Mouse (Mus musculus) CD4-positive, CD25-positive, alpha-beta regulatory T cell, adult 4 months (primary cell): ENCODE results near the gene Glod4. TPM values are rescaled to one million over a fixed set of nuclear protein-coding genes. Genes with fewer than 3 reads are reported as not detected.

Experiments used
- ATAC-seq: one replicate; pipeline ENCODE4 v1.8.0; 2017
- polyA plus RNA-seq, 2 experiments: library from polyadenylated mRNA; unstranded; fragments of 100-300 nt; shearing (Covaris generic); gene quantifications; one replicate each; pipeline ENCODE4 v1.2.1; 2017

Gene Glod4
- polyA plus RNA-seq, 2 experiments from 2014 or later: 78.6 to 89.4 TPM

DNA sequence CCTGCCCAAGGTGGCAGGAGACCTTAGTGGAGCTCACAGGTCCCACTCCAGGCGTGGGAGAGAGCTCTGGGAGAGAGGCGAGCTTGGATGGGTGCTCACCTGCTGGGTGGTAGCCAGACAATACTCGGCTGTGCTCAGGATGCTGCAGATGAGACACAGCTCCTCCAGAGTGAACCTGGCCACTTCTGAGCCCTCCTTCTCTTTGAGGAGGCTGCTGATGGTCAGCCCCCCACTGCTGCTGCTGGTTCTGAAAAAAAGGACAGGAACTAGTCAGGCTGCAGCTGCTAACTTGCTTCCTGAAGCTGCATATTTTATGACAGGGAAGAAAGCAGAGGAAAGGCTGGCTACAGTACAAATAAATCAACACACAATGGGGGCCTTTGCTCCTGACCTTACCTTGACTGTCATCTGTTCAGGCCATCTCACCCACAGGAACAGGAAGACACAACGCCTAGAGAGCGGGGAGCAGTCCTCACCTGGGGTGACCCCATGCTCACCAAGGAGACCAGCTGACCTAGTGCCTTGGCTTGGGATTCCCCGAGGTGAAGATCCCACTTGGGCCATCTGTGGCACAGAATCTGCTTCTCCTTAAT is 162.4 kb downstream of the Glod4 start:
- ATAC-seq: no peak

- ATAC-seq: no peak
Measured at GRCm38 (mm10) chr11:76080293-76080692, 163.2 kb downstream of the Glod4 start.

- ATAC-seq: no peak
Measured at GRCm38 (mm10) chr11:76077341-76077740, 166.2 kb downstream of the Glod4 start.

GRCm38 (mm10) chr11:76074296-76075093 is 169.0 kb downstream of the Glod4 start:
- no peak for ATAC-seq

Other genes starting within 250 kb of the Glod4 start
- not detected for gene 1700016K19Rik, start 243.8 kb downstream of the Glod4 start, polyA plus RNA-seq
- 10 to 100 TPM; 13.4 to 14.2 TPM for gene Rflnb, start 215.9 kb downstream of the Glod4 start, polyA plus RNA-seq
- 10 to 100 TPM; 51.6 to 60.3 TPM for gene Vps53, start 64.1 kb downstream of the Glod4 start, polyA plus RNA-seq
- 1 to 10 TPM; 3.7 to 4.2 TPM for gene Fam57a, start 64.1 kb downstream of the Glod4 start, polyA plus RNA-seq
- under 1 TPM in 1 of 2 experiments, not detected in 1; 0.58 TPM for gene Dbil5, start 26.1 kb downstream of the Glod4 start, polyA plus RNA-seq
- gene Gemin4, start 26.1 kb downstream of the Glod4 start, polyA plus RNA-seq: 10 to 100 TPM; 10.2 to 19.1 TPM
- gene Mrm3, start within 50 bp of the Glod4 start, polyA plus RNA-seq: 10 to 100 TPM; 13.2 to 19.9 TPM
- 1 to 10 TPM; 1.3 to 2.0 TPM for gene Nxn, start 155.4 kb upstream of the Glod4 start, polyA plus RNA-seq
- 10 to 100 TPM; 55.6 to 64.4 TPM for gene Timm22, start 163.2 kb upstream of the Glod4 start, polyA plus RNA-seq